Mouse (Mus musculus): Measurements from ENCODE around the gene Tmem135.

GRCm38 (mm10) chr7:89433893-89434616 lies 30.0 kb upstream of the Tmem135 start:
- no peak for TF ChIP-seq CTCF (IDR thresholded peaks at IDR 0.05; ENCODE audit: extremely low read depth, insufficient read length, insufficient replicate concordance, low read depth, low read length)
- TF ChIP-seq POLR2A (IDR thresholded peaks at IDR 0.05; ENCODE audit: low read depth, low read length), result no peak

All from small intestine, adult 2 months (tissue).